Mouse (Mus musculus) cortical plate, adult 2 months (tissue): ENCODE data around the gene Fkbp2.

Experiments
- CTCF ChIP-seq: fragments of 200-500 bp; IDR thresholded peaks from 2 replicates; pipeline ENCODE4 v1.5.1; 2011; ENCODE audit warnings: mild to moderate bottlenecking, control low read depth, low read length; ENCODE audit not compliant: insufficient read depth; ENCODE audit errors: extremely low read depth
- POLR2A ChIP-seq: fragments of 200-500 bp; IDR thresholded peaks from 2 replicates; pipeline ENCODE4 v1.6.1; 2011; ENCODE audit warnings: mild to moderate bottlenecking, low read length, control low read depth; ENCODE audit not compliant: insufficient read depth; ENCODE audit errors: extremely low read depth

GRCm38 (mm10) chr19:6942249-6942691 is 38.0 kb downstream of the Fkbp2 start, which contains the start of gene Gpr137:
- TF ChIP-seq CTCF (no peak), POLR2A (peak; percentile 62; the same call in 1 of the 2 replicates)
